Mouse (Mus musculus) natural killer cell, adult 2 months (primary cell): ENCODE data around the gene Shld2.

Source experiments
- DNase-seq, 2 experiments: peaks; one replicate each; pipeline ENCODE4 v3.0.0; 2022; ENCODE audit warnings: low spot score in 2 of 2

Shld2 gene

GRCm38 (mm10) chr14:34220426-34220825 is 89.9 kb downstream of the Shld2 start:
- DNase-seq, result no peak

GRCm38 (mm10) chr14:34219786-34220198 is 90.5 kb downstream of the Shld2 start:
- DNase-seq, result no peak

GRCm38 (mm10) chr14:34219295-34219694 is 91.0 kb downstream of the Shld2 start, which contains the start of gene Syt15:
Syt15 (plus strand) TSS chr14:34219595.
- no peak for DNase-seq

- DNase-seq, result no peak
Observed at GRCm38 (mm10) chr14:34215451-34216127, 94.7 kb downstream of the Shld2 start.

- DNase-seq, result no peak
Observed at GRCm38 (mm10) chr14:34209942-34210341, 100.4 kb downstream of the Shld2 start.

- DNase-seq, result no peak
Observed at GRCm38 (mm10) chr14:34209080-34209479, 101.2 kb downstream of the Shld2 start.

- no peak for DNase-seq
Observed at GRCm38 (mm10) chr14:34208651-34209050, 101.6 kb downstream of the Shld2 start.

- no peak for DNase-seq
Observed at GRCm38 (mm10) chr14:34207996-34208395, 102.3 kb downstream of the Shld2 start.

GRCm38 (mm10) chr14:34201231-34202035 is 108.9 kb downstream of the Shld2 start, which contains the start of gene Gprin2:
Gprin2 (minus strand) TSS chr14:34201653.
- peak in 1 of 2 experiments; percentile 8 for DNase-seq

GRCm38 (mm10) chr14:34200738-34201230 is 109.5 kb downstream of the Shld2 start:
- no peak for DNase-seq

GRCm38 (mm10) chr14:34196706-34197105 is 113.6 kb downstream of the Shld2 start:
- no peak for DNase-seq

- DNase-seq, result no peak
Observed at GRCm38 (mm10) chr14:34195466-34195865, 114.8 kb downstream of the Shld2 start.

GRCm38 (mm10) chr14:34193879-34194278 is 116.4 kb downstream of the Shld2 start:
- DNase-seq, result no peak

- DNase-seq, result no peak
Observed at GRCm38 (mm10) chr14:34190361-34190760, 119.9 kb downstream of the Shld2 start.

GRCm38 (mm10) chr14:34188629-34189028 is 121.7 kb downstream of the Shld2 start:
- DNase-seq, result peak in 1 of 2 experiments; percentile 9
